Mouse (Mus musculus) ES-Bruce4 (cell line): ENCODE results near the gene Aktip.

Experiments used
- EP300 ChIP-seq: IDR thresholded peaks from 2 replicates; pipeline ENCODE4 v1.6.1; 2011; ENCODE audit warnings: low read depth, low read length; ENCODE audit not compliant: insufficient read depth
- POLR2A ChIP-seq: IDR thresholded peaks from one replicate; pipeline ENCODE4 v1.8.1; 2011; ENCODE audit warnings: low read length; ENCODE audit not compliant: insufficient read depth

GRCm38 (mm10) chr8:91094135-91094534 lies 105.6 kb downstream of the Aktip start:
- TF ChIP-seq POLR2A = no peak
- TF ChIP-seq EP300 = no peak
